Mouse (Mus musculus) heart, embryonic 10.5 days (tissue): ENCODE results near the gene Atad5. TPM values are rescaled to one million over a fixed set of nuclear protein-coding genes. Genes with fewer than 3 reads are reported as not detected.

Experiments used
- DNase-seq: peaks from one replicate; pipeline ENCODE4 v3.0.0-alpha.2; 2017; ENCODE audit warnings: low spot score
- H3K27ac ChIP-seq: fragments of 300-500 bp; sonication (generic); 2 replicates; pipeline ENCODE4 v1.5.1; 2016; ENCODE audit warnings: mild to moderate bottlenecking
- H3K27me3 ChIP-seq: fragments of 300-500 bp; sonication (generic); 2 replicates; pipeline ENCODE4 v1.6.1; 2016; ENCODE audit warnings: mild to moderate bottlenecking; ENCODE audit not compliant: poor library complexity, insufficient read depth, severe bottlenecking
- H3K36me3 ChIP-seq: fragments of 300-500 bp; sonication (generic); 2 replicates; pipeline ENCODE4 v1.6.1; 2016; ENCODE audit warnings: mild to moderate bottlenecking, moderate library complexity
- H3K4me1 ChIP-seq: fragments of 300-500 bp; sonication (generic); 2 replicates; pipeline ENCODE4 v1.6.1; 2016; ENCODE audit warnings: mild to moderate bottlenecking
- H3K4me3 ChIP-seq: fragments of 300-500 bp; sonication (generic); 2 replicates; pipeline ENCODE4 v1.5.1; 2016; ENCODE audit warnings: mild to moderate bottlenecking, moderate library complexity
- H3K9me3 ChIP-seq: fragments of 300-500 bp; sonication (generic); 2 replicates; pipeline ENCODE4 v1.6.1; 2016; ENCODE audit warnings: mild to moderate bottlenecking, moderate library complexity
- WGBS: fragments of 180-500 bp; shearing (Covaris S2); methylation state at CpG from one replicate; pipeline ENCODE4 v1.1.7; 2016; 5-methylcytosine and 5-hydroxymethylcytosine counted together
- polyA plus RNA-seq: library from polyadenylated mRNA; unstranded; fragments of >200 nt; fragmentation: Nextera tagmentation; extraction: Ambion mirVana; gene quantifications from 2 replicates; pipeline ENCODE4 v1.2.1, GENCODE M21; 2016

The Atad5 gene
- polyA plus RNA-seq, 1 experiment from 2014 or later, result 11.0 TPM

DNA sequence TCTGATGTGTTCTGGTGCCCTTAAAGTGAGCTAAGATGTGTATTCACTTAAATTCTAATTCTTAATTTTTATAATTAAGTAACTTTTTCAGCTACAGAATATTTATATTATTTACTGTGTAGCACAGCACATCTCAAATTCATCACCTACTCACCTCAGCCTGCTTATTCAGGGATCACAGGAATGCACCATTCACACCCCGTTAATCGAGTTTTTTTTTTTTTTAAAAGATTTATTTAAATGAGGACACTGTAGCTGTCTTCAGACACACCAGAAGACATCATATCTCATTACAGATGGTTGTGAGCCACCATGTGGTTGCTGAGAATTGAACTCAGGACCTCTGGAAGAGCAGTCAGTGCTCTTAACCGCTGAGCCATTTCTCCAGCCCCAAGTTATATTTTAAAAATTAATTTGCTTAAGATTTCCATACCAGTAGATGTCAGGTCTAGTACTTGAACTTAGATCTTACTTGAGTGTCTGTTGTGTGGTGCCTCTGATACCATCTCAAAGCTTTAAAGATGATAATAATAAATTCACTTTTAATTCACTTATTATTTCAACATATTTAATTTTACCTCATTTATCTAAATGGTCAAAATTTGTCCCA lies 1.5 kb downstream of the Atad5 start:
- no peaks in the 10 kb centered on the region for H3K9me3 ChIP-seq
- H3K36me3 ChIP-seq, result peaks cover 15% of the 10 kb centered on the region; the same call in 1 of the 2 replicates
- H3K4me1 ChIP-seq, result peaks cover 5% of the 10 kb centered on the region; the same call in 1 of the 2 replicates
- no peaks in the 10 kb centered on the region for H3K27me3 ChIP-seq
- H3K27ac ChIP-seq, result no peak overlapping the region
- no peak for DNase-seq
- 62% methylated on average over 3 of the region's 3 CpGs for WGBS
- peak overlapping the region; percentile 100 for H3K4me3 ChIP-seq

DNA sequence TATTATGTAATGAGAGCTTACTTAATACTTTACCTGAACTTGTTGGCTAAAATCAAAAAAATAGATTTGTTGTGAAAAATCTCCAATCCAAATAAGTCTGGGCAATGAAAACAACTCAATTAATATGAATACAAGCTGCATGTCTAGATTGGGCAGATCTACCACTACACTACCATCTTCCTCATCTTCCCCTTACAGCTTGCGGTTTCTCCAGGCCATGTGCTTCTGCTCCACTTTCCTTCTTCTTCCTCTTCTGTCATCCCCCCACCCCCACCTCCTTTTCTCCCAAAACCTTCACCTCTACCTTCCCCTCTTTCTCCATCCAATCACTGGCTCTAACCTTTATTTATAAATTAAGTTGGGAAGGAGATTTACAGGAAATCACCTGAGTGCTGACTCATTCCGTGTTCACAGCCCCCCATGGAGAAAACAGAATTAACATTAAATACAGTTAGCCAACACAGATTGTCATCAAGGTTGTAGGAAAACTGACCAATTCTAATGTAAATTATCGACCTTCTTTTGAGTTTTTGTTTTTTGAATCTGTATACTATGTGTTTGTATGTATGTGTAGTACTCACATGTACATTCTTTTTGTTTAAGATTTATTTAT lies 9.3 kb downstream of the Atad5 start:
- Histone ChIP-seq H3K4me3 (no peak overlapping the region), H3K27me3 (no peaks in the 10 kb centered on the region), H3K4me1 (no peaks in the 10 kb centered on the region), H3K9me3 (no peaks in the 10 kb centered on the region), H3K27ac (no peak overlapping the region), H3K36me3 (peaks cover 76% of the 10 kb centered on the region)
- DNase-seq, result no peak
- 90% methylated on average over 3 of the region's 3 CpGs for WGBS

- Histone ChIP-seq H3K9me3 (no peaks in the 10 kb centered on the region), H3K4me3 (no peak overlapping the region), H3K4me1 (no peaks in the 10 kb centered on the region), H3K27me3 (no peaks in the 10 kb centered on the region), H3K36me3 (peaks cover 67% of the 10 kb centered on the region), H3K27ac (no peak overlapping the region)
- WGBS, result 76% methylated on average over 6 of the region's 6 CpGs
- no peak for DNase-seq
Observed at GRCm38 (mm10) chr11:80101298-80101697, 12.1 kb downstream of the Atad5 start.

DNA sequence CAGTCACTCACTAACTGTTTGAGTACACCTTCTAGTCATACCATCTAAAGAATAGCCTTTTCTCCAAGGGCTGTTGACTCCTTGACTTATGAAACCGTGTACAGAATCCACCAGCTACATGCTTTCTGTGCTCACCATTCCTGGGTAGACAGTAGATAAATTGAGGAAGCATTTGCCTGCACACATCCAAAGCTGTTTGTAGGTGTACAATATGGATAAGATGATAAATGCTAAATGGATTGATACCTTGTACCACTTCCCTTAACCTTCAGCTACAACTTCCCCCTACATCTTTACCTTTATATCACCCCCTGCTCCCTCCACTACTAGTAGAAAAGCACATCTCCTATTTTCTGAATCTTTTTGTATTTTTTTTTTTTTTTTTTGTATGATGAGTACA lies 15.2 kb downstream of the Atad5 start:
- no peak overlapping the region for H3K4me3 ChIP-seq
- 83% methylated on average over 1 of the region's 1 CpGs for WGBS
- H3K4me1 ChIP-seq, result no peaks in the 10 kb centered on the region
- H3K27me3 ChIP-seq, result no peaks in the 10 kb centered on the region
- H3K36me3 ChIP-seq, result peaks cover 62% of the 10 kb centered on the region
- DNase-seq, result no peak
- H3K27ac ChIP-seq, result no peak overlapping the region
- H3K9me3 ChIP-seq, result no peaks in the 10 kb centered on the region

DNA sequence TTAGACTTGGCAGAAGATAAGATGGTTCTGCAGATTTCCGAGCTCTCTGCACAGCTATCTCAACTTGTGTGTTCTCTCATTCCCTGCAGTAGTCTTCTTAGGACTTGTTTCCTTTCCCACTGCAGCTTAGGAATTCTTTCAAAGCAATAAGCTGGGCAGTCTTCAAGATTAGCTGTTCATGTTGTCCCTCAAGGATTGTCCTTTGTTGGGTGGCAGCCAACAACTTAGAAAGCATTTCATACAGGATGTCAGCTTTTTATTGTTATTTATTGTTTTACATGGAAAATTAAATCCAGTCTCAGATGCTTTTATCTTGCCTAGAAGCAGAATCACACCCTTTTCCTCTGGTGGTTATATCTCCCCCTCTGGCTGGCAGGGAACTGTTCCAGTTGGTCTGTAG lies 27.2 kb downstream of the Atad5 start:
- no peak overlapping the region for H3K4me3 ChIP-seq
- peaks cover 80% of the 10 kb centered on the region for H3K36me3 ChIP-seq
- H3K27ac ChIP-seq, result no peak overlapping the region
- no peaks in the 10 kb centered on the region for H3K27me3 ChIP-seq
- H3K9me3 ChIP-seq, result no peaks in the 10 kb centered on the region
- WGBS, result 72% methylated on average over 1 of the region's 1 CpGs
- no peak for DNase-seq
- H3K4me1 ChIP-seq, result no peaks in the 10 kb centered on the region

GRCm38 (mm10) chr11:80132050-80132449 lies 42.9 kb downstream of the Atad5 start:
- H3K9me3 ChIP-seq, result no peaks in the 10 kb centered on the region
- no peak overlapping the region for H3K4me3 ChIP-seq
- H3K27ac ChIP-seq, result no peak overlapping the region
- H3K4me1 ChIP-seq, result no peaks in the 10 kb centered on the region
- no peak for DNase-seq
- no peaks in the 10 kb centered on the region for H3K27me3 ChIP-seq
- peaks cover 73% of the 10 kb centered on the region for H3K36me3 ChIP-seq
- WGBS, result 78% methylated on average over 1 of the region's 1 CpGs

DNA sequence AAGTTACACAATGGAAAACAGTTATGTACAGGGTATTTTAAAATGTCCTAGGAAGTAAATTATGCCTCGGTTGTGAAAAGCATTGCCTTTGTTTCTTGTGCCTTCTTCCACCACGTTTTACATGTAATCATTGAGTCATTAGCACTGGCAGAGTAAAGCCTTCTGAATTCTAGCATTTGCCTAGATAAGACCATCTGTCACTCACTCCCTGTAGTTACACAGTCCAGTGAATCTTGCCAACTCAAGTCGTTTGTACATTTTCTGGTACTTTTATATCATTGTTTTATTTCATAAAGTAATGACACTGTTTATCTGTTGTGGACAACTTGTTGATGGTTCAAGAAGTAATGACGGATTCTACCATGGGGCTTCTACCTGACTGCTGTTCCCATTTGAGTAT lies 45.5 kb downstream of the Atad5 start:
- H3K4me1 ChIP-seq, result no peaks in the 10 kb centered on the region
- H3K27ac ChIP-seq, result no peak overlapping the region
- WGBS, result 70% methylated on average over 4 of the region's 4 CpGs
- H3K4me3 ChIP-seq, result no peak overlapping the region
- H3K27me3 ChIP-seq, result no peaks in the 10 kb centered on the region
- H3K36me3 ChIP-seq, result peaks cover 82% of the 10 kb centered on the region
- no peak for DNase-seq
- no peaks in the 10 kb centered on the region for H3K9me3 ChIP-seq

DNA sequence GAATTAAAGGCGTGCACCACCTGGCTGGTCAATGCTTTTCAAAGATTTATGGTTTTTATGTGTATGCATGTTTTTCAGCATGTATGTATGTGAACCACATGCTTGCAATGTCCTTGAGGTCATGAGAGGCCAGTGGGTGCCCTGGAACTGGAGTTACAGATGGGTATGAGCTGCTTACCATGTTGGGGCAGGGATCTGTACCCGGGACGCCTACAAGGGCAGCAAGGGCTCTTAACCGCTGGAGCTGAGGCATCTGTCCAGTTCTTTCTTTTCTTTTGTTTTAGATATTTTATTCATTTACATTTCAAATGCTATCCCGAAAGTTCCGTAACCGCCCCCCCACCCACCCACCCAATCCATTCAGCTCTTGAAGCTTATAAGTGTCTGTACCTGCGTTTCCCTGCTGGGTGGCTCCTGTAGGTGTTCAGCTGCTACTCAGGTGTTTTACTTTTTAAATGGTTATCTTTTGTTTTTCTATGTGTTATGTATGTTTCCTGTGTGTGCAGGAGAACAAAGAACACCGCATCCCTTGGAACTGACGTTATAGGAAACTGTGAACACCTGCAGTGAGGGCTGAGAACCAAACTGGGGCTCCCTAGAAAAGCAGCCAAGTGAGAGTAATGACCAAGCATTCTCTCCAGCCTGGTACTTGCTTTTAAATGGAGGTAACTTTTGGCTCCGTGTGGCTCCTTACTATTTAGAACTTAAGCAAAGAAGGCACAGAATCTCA lies 46.9 kb downstream of the Atad5 start:
- Histone ChIP-seq H3K4me1 (0 out of 2 replicates have a peak, but pooled peaks cover 3% of the 10 kb centered on the region), H3K4me3 (no peak overlapping the region), H3K9me3 (no peaks in the 10 kb centered on the region), H3K27me3 (no peaks in the 10 kb centered on the region), H3K36me3 (peaks cover 80% of the 10 kb centered on the region), H3K27ac (no peak overlapping the region)
- DNase-seq, result no peak
- 90% methylated on average over 11 of the region's 11 CpGs for WGBS

DNA sequence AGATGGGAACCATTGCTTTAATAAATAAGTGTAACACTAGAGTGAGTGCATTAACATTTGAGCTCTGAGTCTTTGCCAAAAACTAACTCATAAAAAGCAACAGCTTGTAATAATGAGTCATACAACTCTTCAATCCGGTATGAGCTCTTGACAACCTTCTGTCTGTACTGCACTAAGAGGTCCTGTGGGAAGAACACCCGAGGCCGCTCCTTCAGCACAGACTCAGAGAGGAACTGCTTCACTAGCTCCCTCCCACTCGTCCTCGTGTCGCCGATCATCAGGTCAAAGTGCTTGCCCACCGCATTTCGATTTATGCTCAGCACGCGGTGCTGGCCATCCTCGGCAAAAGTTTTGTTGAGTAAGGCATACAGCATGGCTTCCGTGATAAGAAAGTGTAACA lies 47.6 kb downstream of the Atad5 start:
- 92% methylated on average over 13 of the region's 13 CpGs for WGBS
- H3K36me3 ChIP-seq, result peaks cover 74% of the 10 kb centered on the region
- no peak overlapping the region for H3K4me3 ChIP-seq

DNA sequence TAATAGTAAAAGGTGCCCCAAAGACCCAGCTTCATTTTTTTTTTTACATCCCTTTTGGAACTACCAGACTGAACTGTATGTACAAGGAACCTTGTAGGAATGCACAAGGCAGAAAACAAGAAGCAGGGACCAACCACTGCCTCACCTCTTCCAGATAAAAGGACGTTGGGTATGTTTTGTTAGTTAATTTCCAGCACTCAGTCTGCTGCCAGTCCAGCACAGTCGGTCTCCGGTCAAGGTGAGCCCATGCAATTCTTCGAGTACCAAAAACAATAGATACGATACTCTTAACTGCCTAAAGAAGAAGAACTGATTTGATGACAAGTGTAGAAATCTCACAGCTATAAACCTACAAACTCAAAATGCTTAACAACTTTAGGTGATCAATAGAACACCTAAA lies 48.6 kb downstream of the Atad5 start:
- Histone ChIP-seq H3K4me1 (peaks cover 7% of the 10 kb centered on the region), H3K4me3 (no peak overlapping the region), H3K36me3 (peaks cover 64% of the 10 kb centered on the region), H3K9me3 (no peaks in the 10 kb centered on the region), H3K27ac (no peak overlapping the region), H3K27me3 (no peaks in the 10 kb centered on the region)
- DNase-seq, result no peak
- 89% methylated on average over 5 of the region's 5 CpGs for WGBS

More for the DNA sequence above, 47.6 kb downstream of the Atad5 start:
- H3K27ac ChIP-seq, result no peak overlapping the region
- H3K9me3 ChIP-seq, result no peaks in the 10 kb centered on the region
- H3K4me1 ChIP-seq, result 0 out of 2 replicates have a peak, but pooled peaks cover 3% of the 10 kb centered on the region
- H3K27me3 ChIP-seq, result no peaks in the 10 kb centered on the region
- DNase-seq, result no peak

DNA sequence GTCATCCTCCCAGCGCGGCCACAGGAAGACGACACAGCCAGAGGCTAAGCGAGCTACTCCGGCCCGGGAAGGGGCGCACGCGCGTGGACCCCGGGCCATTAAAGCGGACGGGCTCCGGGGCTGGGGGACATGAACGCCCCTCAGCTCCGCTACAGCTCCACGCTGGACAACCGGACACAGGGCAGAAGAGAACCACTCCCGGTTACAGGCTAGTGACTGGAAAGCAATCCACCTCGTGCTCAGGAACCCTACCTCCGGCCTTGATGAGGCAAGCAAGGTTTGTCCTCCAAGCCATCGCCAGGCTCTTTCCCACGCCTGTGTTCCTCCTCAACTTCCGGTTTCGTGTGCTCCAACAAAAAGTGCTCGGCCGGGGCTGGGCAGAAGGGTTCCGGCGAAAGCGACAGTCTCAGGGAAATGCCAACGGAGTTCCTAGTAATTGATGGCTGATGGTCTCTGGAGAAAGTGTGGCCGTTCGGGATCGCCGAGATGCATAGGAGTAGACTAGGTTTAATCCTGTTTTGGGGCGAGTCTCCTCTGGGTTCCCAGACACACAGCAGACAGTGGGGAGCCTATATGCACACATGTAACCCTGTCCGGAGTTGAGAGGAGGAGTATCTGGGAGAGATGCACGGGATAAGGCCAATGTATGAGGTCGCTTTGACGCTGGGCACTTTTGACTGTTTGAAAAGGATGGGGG lies 52.8 kb downstream of the Atad5 start, which contains the start of gene Tefm:
Gene Tefm (minus strand): TSS at position 351 of the 697 bp plus-strand sequence.
- H3K4me1 ChIP-seq, result peaks cover 11% of the 10 kb centered on the region
- H3K4me3 ChIP-seq, result peak within 1 kb of the TSS; percentile 75
- no peaks in the 10 kb centered on the region for H3K27me3 ChIP-seq
- peaks cover 33% of the 10 kb centered on the region for H3K36me3 ChIP-seq
- peak within 1 kb of the TSS; percentile 94 for H3K27ac ChIP-seq
- WGBS, result under 1% methylated on average over 40 of the region's 40 CpGs
- H3K9me3 ChIP-seq, result no peaks in the 10 kb centered on the region
- peak; percentile 94 for DNase-seq

GRCm38 (mm10) chr11:80142872-80143271 lies 53.7 kb downstream of the Atad5 start:
- Histone ChIP-seq H3K27me3 (no peaks in the 10 kb centered on the region), H3K27ac (peak overlapping the region; percentile 94; the same call in 1 of the 2 replicates), H3K4me1 (peaks cover 11% of the 10 kb centered on the region), H3K4me3 (peak overlapping the region; percentile 75), H3K36me3 (peaks cover 24% of the 10 kb centered on the region), H3K9me3 (no peaks in the 10 kb centered on the region)
- WGBS, result 42% methylated on average over 8 of the region's 8 CpGs
- DNase-seq, result no peak
